Mouse (Mus musculus) limb, embryonic 13.5 days (tissue): ENCODE results near the gene Phip. TPM values are rescaled to one million over a fixed set of nuclear protein-coding genes. Genes with fewer than 3 reads are reported as not detected.
A peak's percentile ranks its signal among the peaks of the same experiment; 100 is the strongest.

Source experiments
- ATAC-seq: fragments of 200-750 bp; cut with Nextera tagmentation; 2 replicates; pipeline ENCODE4 v1.8.0; 2017; ENCODE audit warnings: low read depth, moderate number of reproducible peaks, moderate TSS enrichment; ENCODE audit not compliant: low FRiP score
- H3K27ac ChIP-seq: fragments of 300-500 bp; sonication (generic); 2 replicates; pipeline ENCODE4 v1.5.1; 2015; ENCODE audit warnings: inconsistent platforms, mild to moderate bottlenecking, moderate library complexity
- H3K27me3 ChIP-seq: fragments of 300-500 bp; sonication (generic); 2 replicates; pipeline ENCODE4 v1.6.1; 2015; ENCODE audit warnings: mild to moderate bottlenecking, inconsistent platforms
- H3K36me3 ChIP-seq: fragments of 300-500 bp; sonication (generic); 2 replicates; pipeline ENCODE4 v1.6.1; 2015; ENCODE audit warnings: inconsistent platforms, mild to moderate bottlenecking, moderate library complexity
- H3K4me1 ChIP-seq: fragments of 300-500 bp; sonication (generic); 2 replicates; pipeline ENCODE4 v1.6.1; 2015; ENCODE audit warnings: inconsistent platforms
- H3K4me2 ChIP-seq: fragments of 300-500 bp; sonication (generic); replicated peaks from 2 replicates; pipeline ENCODE4 v1.6.1; 2015; ENCODE audit warnings: inconsistent platforms, mild to moderate bottlenecking, moderate library complexity
- H3K4me3 ChIP-seq: fragments of 300-500 bp; sonication (generic); 2 replicates; pipeline ENCODE4 v1.5.1; 2015; ENCODE audit warnings: moderate library complexity, mild to moderate bottlenecking, inconsistent platforms
- H3K9ac ChIP-seq: fragments of 300-500 bp; sonication (generic); 2 replicates; pipeline ENCODE4 v1.6.1; 2015; ENCODE audit warnings: mild to moderate bottlenecking, inconsistent platforms
- H3K9me3 ChIP-seq: fragments of 300-500 bp; sonication (generic); 2 replicates; pipeline ENCODE4 v1.6.1; 2016; ENCODE audit warnings: inconsistent platforms
- WGBS: fragments of 180-500 bp; shearing (Covaris S2); methylation state at CpG from one replicate; pipeline ENCODE4 v1.1.7; 2015; 5-methylcytosine and 5-hydroxymethylcytosine counted together
- polyA plus RNA-seq: library from polyadenylated mRNA; unstranded; fragments of >200 nt; fragmentation: Nextera tagmentation; extraction: Ambion mirVana; gene quantifications from 2 replicates; pipeline ENCODE4 v1.2.1, GENCODE M21; 2015

Gene Phip
- 113 and 119 TPM in 2 replicates for polyA plus RNA-seq

DNA sequence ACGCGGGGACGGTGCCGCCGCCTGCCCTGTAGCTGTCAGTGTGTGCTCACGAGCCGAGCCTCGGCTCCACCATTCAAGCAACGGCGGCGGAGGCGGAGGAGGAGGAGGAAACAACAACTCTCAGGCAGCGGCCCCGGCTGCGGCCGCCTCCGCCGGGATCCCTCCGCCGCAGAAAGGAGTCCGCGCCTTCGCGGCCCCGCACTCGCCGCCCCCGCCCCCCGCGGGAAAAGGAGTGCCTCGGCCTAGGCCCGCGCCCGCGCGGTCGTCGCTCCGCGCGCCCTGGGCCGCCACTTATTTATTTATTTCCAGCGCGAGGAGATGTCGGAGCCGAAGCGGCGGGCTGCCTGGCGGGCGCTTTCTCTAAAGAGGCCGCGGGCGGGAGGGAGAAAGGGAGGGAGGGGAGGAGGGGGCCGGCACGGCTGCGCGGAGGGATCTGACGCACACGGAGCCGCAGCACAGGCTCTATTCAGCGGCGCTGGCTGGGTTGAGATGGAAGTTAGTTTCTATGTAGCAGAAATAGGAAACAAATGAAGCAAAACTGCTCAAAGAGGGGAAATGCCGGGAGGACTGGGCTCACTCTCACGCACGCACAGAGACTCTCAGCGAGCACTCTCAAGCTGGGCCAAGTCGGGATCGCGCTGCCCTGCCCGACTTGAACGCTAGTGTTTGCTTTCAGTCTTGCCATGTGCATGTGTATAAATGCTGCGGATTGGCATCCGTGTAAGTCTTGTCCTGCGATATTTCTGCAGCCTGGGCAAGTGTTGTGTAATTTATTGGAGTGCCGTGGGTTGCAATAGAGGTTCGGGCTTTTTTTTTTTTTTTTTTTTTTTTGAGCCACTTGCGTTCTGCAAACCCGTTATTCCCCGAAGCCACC, at the start of gene Phip:
Phip (minus strand) TSS at position 175 of the 874 bp plus-strand sequence.
- H3K9me3 ChIP-seq = no peaks in the 10 kb centered on the region
- H3K4me1 ChIP-seq = peaks cover 18% of the 10 kb centered on the region
- peak within 1 kb of the TSS; percentile 96 for H3K9ac ChIP-seq
- H3K36me3 ChIP-seq = no peaks in the 10 kb centered on the region
- H3K27ac ChIP-seq = peak within 1 kb of the TSS; percentile 100
- peak within 1 kb of the TSS; percentile 82 for H3K4me3 ChIP-seq
- peak within 1 kb of the TSS; percentile 83 for H3K4me2 ChIP-seq
- ATAC-seq = peak; percentile 80
- under 1% methylated on average over 72 of the region's 79 CpGs for WGBS
- H3K27me3 ChIP-seq = no peaks in the 10 kb centered on the region

DNA sequence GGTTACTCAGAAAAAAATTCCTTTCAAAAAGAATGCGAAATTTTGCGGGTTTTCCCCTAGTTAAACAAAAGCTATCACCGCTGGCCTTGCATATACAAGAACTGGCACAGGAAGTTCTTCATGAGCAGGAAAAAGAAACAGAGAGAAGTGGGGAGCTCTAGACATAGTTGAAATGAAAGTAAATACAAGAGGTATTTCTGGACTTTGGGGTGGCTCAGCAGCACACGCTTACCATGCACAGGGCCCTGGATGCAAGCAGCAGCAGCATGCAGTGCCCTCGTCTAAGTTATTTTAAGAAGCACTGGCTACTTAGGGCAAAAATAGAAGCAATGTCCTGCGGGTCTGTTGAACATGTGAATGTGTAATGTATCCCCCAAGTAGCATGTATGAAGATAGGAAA, 48.4 kb upstream of the Phip start:
- no peaks in the 10 kb centered on the region for H3K27me3 ChIP-seq
- no peak overlapping the region for H3K9ac ChIP-seq
- H3K36me3 ChIP-seq = no peaks in the 10 kb centered on the region
- no peaks in the 10 kb centered on the region for H3K4me1 ChIP-seq
- H3K4me3 ChIP-seq = no peak overlapping the region
- ATAC-seq = no peak
- H3K9me3 ChIP-seq = no peaks in the 10 kb centered on the region
- WGBS = 80% methylated on average over 6 of the region's 6 CpGs
- no peak overlapping the region for H3K4me2 ChIP-seq
- no peak overlapping the region for H3K27ac ChIP-seq

DNA sequence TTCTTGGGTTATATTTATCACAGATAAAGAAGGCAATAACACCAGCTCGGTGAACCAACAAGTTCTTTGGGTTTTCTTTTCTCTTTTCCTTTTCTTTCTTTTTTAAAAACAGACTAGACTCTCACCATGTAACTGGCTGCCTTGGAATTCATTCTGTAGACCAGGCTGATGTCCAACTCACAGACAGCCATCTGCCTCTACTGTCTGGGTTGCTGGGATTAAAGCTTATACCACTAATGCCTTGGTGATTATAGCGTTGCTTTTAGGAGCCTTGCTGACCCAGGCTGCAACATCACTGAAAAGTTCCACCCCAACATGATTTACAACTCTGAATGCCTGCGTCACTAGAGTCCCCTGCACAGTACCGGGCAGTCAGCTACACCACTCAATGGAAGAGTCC, 39.2 kb upstream of the Phip start:
- Histone ChIP-seq H3K4me3 (no peak overlapping the region), H3K9ac (no peak overlapping the region), H3K36me3 (no peaks in the 10 kb centered on the region), H3K4me1 (no peaks in the 10 kb centered on the region), H3K4me2 (no peak overlapping the region), H3K27ac (no peak overlapping the region), H3K9me3 (no peaks in the 10 kb centered on the region), H3K27me3 (no peaks in the 10 kb centered on the region)
- WGBS = 54% methylated on average over 4 of the region's 4 CpGs
- no peak for ATAC-seq

DNA sequence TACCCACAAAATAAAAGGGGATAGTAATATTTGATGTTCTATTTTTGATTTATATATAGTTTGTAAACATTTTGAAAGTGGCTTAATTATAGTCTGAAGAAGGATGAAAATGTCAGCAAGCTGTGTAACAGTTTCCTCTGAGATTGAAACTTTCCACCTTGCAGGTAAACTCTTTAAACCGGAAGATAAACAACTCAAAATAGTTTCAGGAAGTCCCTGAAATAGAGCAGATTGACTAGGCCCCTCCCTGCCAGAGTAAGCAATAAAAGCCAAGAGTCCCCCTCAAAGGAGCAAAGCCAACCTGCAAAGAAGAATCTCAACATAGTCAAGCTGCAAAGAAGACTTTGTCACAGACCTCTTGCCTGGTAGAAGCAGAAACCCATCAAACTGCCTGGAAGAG, 33.0 kb upstream of the Phip start:
- H3K4me3 ChIP-seq = no peak overlapping the region
- H3K36me3 ChIP-seq = no peaks in the 10 kb centered on the region
- H3K4me1 ChIP-seq = no peaks in the 10 kb centered on the region
- no peaks in the 10 kb centered on the region for H3K9me3 ChIP-seq
- no peaks in the 10 kb centered on the region for H3K27me3 ChIP-seq
- H3K4me2 ChIP-seq = no peak overlapping the region
- H3K9ac ChIP-seq = no peak overlapping the region
- WGBS = 83% methylated on average over 1 of the region's 1 CpGs
- no peak overlapping the region for H3K27ac ChIP-seq
- no peak for ATAC-seq

DNA sequence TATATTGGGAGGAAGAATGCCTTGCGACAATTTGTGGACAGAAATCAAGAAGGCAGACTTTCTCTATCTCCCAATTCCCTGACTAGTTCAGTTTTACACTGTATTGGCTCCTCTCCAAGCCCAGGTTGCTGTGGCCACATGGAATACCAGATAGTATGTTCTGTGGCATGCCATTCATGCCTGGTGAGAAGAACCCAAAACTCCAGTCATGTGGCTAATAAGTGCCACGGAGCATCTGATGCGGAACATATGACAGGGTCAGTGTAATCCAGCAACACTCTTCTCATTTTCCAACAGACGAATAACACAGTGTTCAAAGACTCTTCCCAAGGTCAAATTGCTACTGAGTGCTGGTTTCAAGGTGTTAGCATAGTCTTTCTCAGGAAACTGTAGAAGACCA, 26.0 kb upstream of the Phip start:
- ATAC-seq = no peak
- H3K9ac ChIP-seq = no peak overlapping the region
- H3K4me2 ChIP-seq = no peak overlapping the region
- H3K36me3 ChIP-seq = no peaks in the 10 kb centered on the region
- no peaks in the 10 kb centered on the region for H3K27me3 ChIP-seq
- no peaks in the 10 kb centered on the region for H3K9me3 ChIP-seq
- H3K4me3 ChIP-seq = no peak overlapping the region
- H3K4me1 ChIP-seq = no peaks in the 10 kb centered on the region
- H3K27ac ChIP-seq = no peak overlapping the region
- WGBS = 89% methylated on average over 4 of the region's 4 CpGs

DNA sequence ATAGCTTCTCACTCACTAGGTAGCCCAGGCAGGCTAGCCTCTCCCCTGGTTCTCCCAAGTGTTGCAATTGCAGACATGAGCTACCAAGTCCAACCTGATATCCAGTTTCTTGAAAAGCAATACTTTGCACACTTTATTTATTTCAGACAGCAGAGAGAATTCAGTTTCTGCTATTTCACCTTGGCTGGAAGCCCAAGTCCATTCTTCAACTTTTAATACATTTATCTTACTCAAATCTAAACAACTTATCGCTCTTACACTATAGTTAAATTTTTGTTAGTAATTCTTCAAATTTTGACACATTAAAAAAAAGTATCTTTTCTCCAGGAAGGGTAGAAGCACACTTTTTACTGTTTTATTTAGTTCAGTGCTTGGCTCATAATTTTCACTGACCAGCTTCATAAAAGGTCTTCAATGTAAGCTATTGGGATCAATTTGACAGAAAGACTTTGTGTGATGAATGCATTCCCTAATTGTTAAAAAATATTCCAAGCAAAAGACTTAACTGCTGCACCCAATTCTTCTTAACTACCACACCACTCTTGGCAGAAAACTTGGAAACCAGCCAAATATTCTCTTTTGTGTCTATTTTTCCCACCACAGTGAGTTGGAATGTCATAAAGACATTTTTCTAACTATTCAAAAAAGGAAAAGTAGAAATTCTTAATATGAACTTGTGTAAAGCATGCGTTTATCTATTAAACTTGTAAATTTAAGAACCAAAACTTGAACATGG, 22.6 kb upstream of the Phip start:
- no peaks in the 10 kb centered on the region for H3K27me3 ChIP-seq
- H3K9ac ChIP-seq = no peak overlapping the region
- no peak overlapping the region for H3K4me2 ChIP-seq
- H3K36me3 ChIP-seq = no peaks in the 10 kb centered on the region
- no peaks in the 10 kb centered on the region for H3K4me1 ChIP-seq
- H3K4me3 ChIP-seq = no peak overlapping the region
- 81% methylated on average over 2 of the region's 2 CpGs for WGBS
- ATAC-seq = no peak
- H3K9me3 ChIP-seq = no peaks in the 10 kb centered on the region
- no peak overlapping the region for H3K27ac ChIP-seq

DNA sequence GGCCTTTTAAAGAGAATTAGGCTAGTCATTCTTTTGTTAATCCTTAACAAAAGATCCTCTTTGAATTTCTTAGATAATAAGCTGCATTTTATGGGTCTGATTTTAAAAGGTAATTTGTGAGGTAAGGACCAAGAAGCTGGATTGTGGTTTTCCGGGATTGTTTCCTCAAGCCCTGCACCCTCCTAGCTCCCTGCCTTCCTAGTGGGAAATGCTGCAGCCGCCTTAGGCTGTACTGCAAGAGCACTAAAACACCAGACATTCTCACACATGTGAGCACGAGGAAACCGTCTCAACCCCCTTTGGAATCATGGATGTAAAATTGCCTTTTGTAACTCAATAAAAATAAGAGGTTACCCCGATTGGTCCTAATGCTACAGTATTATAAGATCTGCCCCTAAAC, 1.6 kb upstream of the Phip start:
- H3K9ac ChIP-seq = no peak overlapping the region

DNA sequence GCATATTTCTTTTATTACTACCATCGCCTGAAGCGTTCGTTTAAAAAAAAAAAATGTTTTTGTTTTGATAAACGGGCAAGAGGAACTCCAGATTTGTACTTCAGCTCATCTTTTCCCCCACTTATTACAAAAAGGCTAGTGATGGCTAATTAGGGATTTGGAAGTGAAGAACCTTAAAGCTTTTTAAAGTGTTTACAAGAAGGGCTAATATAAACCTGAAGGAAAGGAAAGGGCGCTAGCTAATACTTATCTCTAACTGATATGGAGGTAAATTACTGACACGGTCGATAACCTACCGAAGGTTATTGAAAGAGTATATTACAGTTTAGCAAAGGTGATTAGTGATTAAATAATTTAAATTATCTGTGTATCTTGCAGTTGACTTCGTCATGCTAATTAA, 903 bp upstream of the Phip start:
- Histone ChIP-seq H3K9ac (peak overlapping the region; percentile 96), H3K9me3 (no peaks in the 10 kb centered on the region), H3K27ac (peak overlapping the region; percentile 100), H3K4me1 (peaks cover 16% of the 10 kb centered on the region), H3K27me3 (no peaks in the 10 kb centered on the region), H3K4me3 (peak overlapping the region; percentile 82), H3K4me2 (peak overlapping the region; percentile 83), H3K36me3 (no peaks in the 10 kb centered on the region)
- WGBS = under 1% methylated on average over 9 of the region's 9 CpGs
- ATAC-seq = no peak

More for the DNA sequence above, 1.6 kb upstream of the Phip start:
- H3K27me3 ChIP-seq = no peaks in the 10 kb centered on the region
- no peak overlapping the region for H3K27ac ChIP-seq
- peak overlapping the region; percentile 83 for H3K4me2 ChIP-seq
- H3K4me3 ChIP-seq = peak overlapping the region; percentile 5; the same call in 1 of the 2 replicates
- H3K4me1 ChIP-seq = peaks cover 13% of the 10 kb centered on the region
- H3K9me3 ChIP-seq = no peaks in the 10 kb centered on the region
- WGBS = 7% methylated on average over 5 of the region's 5 CpGs
- H3K36me3 ChIP-seq = no peaks in the 10 kb centered on the region
- no peak for ATAC-seq

DNA sequence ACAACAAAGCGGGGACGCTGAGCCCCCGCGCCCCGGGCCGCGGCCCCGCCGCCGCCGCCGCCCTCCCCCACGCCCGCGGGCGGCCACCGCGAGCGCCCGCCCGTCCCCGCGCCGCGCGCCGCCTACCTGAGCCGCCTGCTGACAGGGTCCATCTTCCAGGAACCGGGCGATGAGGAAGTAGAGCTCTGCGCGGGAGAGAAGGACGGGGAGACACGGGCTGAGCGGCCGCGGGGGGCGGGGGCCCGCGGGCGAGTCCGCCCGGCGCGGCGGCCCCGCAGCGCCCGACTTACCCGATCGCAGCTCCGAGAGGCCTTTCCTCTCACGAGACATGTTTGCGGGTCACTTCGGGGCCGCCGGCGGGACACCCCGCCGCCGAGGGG, 364 bp downstream of the Phip start:
- Histone ChIP-seq H3K27ac (peak overlapping the region; percentile 100), H3K4me3 (peak overlapping the region; percentile 82), H3K9me3 (no peaks in the 10 kb centered on the region), H3K36me3 (no peaks in the 10 kb centered on the region), H3K4me2 (peak overlapping the region; percentile 83), H3K9ac (peak overlapping the region; percentile 96), H3K4me1 (peaks cover 21% of the 10 kb centered on the region), H3K27me3 (no peaks in the 10 kb centered on the region)
- WGBS = under 1% methylated on average over 41 of the region's 61 CpGs
- ATAC-seq = peak; percentile 29

DNA sequence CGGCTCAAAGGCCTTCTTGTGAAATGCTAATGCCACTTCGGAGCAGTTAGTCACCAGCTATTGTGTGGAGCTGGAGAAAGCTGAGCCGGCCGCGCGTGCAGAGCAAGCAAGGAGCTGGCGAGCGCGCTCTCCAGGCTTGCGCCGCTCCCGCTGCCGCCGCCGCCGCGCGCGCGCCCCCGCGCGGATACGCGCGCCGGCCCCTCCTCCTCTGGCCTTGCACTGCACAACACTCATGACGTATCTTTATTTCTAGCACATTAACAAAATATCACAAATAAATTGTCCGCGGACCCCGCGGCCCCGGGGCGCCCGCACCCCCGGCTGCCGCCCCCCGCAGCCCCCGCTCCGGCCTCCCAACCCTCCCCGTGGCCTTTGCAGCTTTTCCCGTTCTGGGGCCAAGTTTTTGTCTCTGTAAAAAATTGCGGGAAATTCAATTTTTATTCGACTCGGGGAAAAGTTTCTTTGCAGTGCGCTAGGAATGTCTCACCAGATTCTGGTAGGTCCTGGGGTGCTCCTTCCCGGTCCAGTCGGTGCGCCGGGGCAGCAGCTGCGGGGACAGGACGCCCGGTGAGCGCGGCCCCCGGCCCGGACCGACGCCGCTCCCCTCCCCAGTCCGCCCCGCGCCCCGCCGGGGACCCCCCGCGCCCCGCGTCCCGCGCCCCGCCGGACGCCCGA, 992 bp downstream of the Phip start:
- peak overlapping the region; percentile 83 for H3K4me2 ChIP-seq
- under 1% methylated on average over 63 of the region's 75 CpGs for WGBS

DNA sequence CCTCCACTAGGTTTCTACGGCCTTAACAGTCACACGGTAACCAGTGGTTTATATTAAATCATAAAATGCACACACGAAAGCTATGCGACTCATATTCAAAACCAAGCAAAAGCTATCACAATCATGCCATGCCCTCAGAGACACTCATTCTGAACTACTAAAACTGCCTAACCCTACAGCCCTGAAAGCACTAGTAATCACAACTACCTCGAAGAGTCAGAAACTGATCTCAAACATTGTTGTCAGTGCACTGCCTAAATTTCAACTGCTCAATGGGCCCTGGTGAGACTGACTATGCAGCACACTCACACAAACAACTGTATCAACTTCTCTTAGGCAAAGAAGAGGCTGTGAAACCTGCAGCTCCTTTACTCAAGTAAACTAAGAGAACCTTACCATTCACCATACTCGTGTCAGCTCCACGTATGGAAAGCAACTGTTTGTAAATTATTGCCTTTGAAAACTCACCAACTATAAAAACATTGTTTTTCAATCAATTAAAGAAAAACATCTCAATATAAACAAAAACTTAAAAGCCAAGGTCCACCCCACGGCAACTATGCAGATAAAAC, 1.9 kb downstream of the Phip start:
- 14% methylated on average over 8 of the region's 8 CpGs for WGBS

More for the DNA sequence above, 992 bp downstream of the Phip start:
- Histone ChIP-seq H3K27ac (peak overlapping the region; percentile 100), H3K9ac (peak overlapping the region; percentile 96), H3K4me3 (peak overlapping the region; percentile 82), H3K27me3 (no peaks in the 10 kb centered on the region), H3K36me3 (no peaks in the 10 kb centered on the region), H3K9me3 (no peaks in the 10 kb centered on the region), H3K4me1 (peaks cover 21% of the 10 kb centered on the region)
- ATAC-seq = peak; percentile 87

More for the DNA sequence above, 1.9 kb downstream of the Phip start:
- peaks cover 21% of the 10 kb centered on the region for H3K4me1 ChIP-seq
- no peaks in the 10 kb centered on the region for H3K9me3 ChIP-seq
- ATAC-seq = no peak
- H3K27me3 ChIP-seq = no peaks in the 10 kb centered on the region
- peak overlapping the region; percentile 82 for H3K4me3 ChIP-seq
- H3K36me3 ChIP-seq = no peaks in the 10 kb centered on the region
- peak overlapping the region; percentile 83 for H3K4me2 ChIP-seq
- H3K27ac ChIP-seq = peak overlapping the region; percentile 100; the same call in 1 of the 2 replicates
- peak overlapping the region; percentile 96 for H3K9ac ChIP-seq
